Mouse (Mus musculus): ENCODE measurements around the gene Schip1. TPM values are rescaled to one million over a fixed set of nuclear protein-coding genes. Genes with fewer than 3 reads are reported as not detected.

The Schip1 gene
- polyA plus RNA-seq, 1 experiment from 2014 or later, result 39.7 TPM

DNA sequence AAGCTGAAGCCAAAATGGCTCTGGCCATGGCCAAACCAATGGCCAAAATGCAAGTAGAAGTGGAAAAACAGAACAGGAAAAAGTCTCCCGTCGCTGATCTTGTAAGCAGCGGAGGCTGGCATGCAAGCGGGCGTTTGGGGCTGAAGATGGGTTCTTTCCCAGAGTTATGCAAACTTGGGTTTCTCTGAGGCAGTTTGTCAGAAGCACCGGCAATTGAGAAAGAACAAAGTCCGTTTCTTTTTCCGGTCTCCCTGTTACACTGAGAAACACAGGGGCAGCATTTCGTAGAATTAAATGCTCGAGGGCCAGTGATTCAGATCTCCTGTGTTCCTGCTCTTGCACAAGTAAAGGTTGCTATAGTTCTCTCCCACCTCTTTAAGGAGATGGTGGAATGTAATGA, 553.1 kb downstream of the Schip1 start:
- H3K4me3 ChIP-seq, result no peak overlapping the region
- 94% methylated on average over 10 of the region's 10 CpGs for WGBS
- peaks cover 35% of the 10 kb centered on the region for H3K4me1 ChIP-seq
- peaks cover 4% of the 10 kb centered on the region; the same call in 1 of the 2 replicates for H3K27me3 ChIP-seq (ENCODE audit: low read depth, poor library complexity, severe bottlenecking)
- no peaks in the 10 kb centered on the region for H3K9me3 ChIP-seq (replicated peaks)
- no peak overlapping the region for H3K27ac ChIP-seq (replicated peaks)
- DNase-seq (ENCODE audit: low spot score), result no peak
- H3K36me3 ChIP-seq, result peaks cover 39% of the 10 kb centered on the region

DNA sequence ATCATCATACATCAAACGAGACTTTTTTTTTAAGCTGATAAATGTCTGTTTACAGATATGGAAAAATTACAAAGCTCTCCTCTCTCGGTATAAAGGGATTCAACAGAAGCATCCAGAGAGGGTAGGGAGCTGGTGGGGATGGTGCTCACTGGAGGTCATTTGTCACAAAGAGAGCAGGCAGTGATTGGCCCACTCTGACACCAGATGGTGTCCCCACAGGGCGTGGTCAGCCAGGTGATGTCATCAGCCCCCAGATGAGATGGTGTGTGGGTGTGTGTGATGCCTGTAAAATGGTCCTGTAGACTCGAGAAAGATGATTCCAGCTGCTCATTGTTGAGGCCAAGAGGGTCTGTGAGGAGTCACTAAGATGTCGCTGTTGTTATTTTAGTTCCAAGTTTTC, 554.5 kb downstream of the Schip1 start:
- WGBS, result 84% methylated on average over 5 of the region's 5 CpGs
- Histone ChIP-seq H3K4me1 (peaks cover 22% of the 10 kb centered on the region), H3K9me3 (replicated peaks) (no peaks in the 10 kb centered on the region), H3K27ac (replicated peaks) (no peak overlapping the region), H3K4me3 (no peak overlapping the region), H3K27me3 (ENCODE audit: low read depth, poor library complexity, severe bottlenecking) (peaks cover 4% of the 10 kb centered on the region; the same call in 1 of the 2 replicates), H3K36me3 (peaks cover 44% of the 10 kb centered on the region)
- DNase-seq (ENCODE audit: low spot score), result no peak

DNA sequence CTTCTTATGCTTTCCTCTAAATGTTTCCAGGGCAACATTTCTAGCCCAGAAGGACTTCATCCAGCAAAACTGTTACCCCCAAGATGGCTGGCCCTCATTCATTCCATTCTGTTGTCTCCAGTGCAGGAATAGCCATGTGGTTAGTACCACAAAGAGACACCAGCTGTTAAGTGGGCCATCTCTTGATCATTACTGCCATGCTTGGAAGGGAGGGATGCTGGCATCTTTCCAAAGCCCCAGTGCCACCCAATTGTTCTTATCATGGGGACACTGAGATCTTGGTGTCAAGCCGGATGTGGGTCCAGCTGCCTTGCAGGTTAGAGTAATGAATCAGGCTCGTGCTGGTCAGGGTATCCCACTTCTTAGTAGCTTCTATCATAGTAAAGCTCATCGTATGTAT, 557.4 kb downstream of the Schip1 start:
- 89% methylated on average over 3 of the region's 3 CpGs for WGBS
- H3K4me1 ChIP-seq, result peaks cover 8% of the 10 kb centered on the region; the same call in 1 of the 2 replicates
- no peak for DNase-seq (ENCODE audit: low spot score)
- peaks cover 4% of the 10 kb centered on the region; the same call in 1 of the 2 replicates for H3K27me3 ChIP-seq (ENCODE audit: low read depth, poor library complexity, severe bottlenecking)
- H3K4me3 ChIP-seq, result no peak overlapping the region
- no peaks in the 10 kb centered on the region for H3K9me3 ChIP-seq (replicated peaks)
- no peak overlapping the region for H3K27ac ChIP-seq (replicated peaks)
- H3K36me3 ChIP-seq, result peaks cover 61% of the 10 kb centered on the region

DNA sequence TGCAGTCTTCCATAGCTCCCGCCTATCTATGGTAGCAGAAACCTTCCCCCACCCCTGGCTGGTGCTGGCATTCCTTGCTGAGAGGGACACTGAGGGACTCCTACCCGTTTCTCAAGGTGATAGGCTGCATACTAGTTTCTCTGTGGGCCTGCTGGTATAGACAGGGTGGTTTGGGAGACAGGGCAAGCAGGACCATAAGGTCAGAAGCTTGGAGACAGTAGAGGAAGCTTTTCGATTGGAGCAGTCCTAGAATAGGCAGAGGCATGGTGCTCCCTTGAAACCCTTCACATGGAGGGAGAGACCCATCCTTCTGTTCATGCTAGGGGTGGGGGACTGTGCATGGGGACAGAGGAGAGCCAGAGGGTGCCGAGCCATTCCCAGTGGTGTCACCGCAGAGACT, 558.4 kb downstream of the Schip1 start:
- no peak for DNase-seq (ENCODE audit: low spot score)
- Histone ChIP-seq H3K4me1 (peaks cover 8% of the 10 kb centered on the region; the same call in 1 of the 2 replicates), H3K27me3 (ENCODE audit: low read depth, poor library complexity, severe bottlenecking) (peaks cover 1% of the 10 kb centered on the region; the same call in 1 of the 2 replicates), H3K36me3 (peaks cover 53% of the 10 kb centered on the region), H3K4me3 (no peak overlapping the region), H3K9me3 (replicated peaks) (no peaks in the 10 kb centered on the region), H3K27ac (replicated peaks) (no peak overlapping the region)
- 89% methylated on average over 5 of the region's 5 CpGs for WGBS

DNA sequence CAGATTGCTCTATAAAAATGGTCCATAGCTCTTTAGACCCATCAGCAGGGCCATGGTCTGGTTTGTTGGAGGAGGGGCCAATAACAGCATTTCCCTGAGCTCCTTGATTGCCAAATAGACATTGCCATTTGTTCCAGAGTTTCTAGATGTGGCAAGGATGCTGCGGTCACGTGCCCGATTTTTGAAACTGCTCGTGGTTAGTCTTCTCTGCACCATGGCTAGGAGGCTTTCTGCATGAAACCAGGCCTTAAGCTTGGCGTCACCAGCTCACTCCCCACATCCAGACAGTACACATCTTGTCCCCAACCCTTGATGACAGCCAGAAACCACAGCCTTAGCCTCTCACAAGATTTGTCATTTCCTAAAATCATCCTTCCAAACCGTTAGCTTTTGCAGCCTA, 559.9 kb downstream of the Schip1 start:
- Histone ChIP-seq H3K9me3 (replicated peaks) (no peaks in the 10 kb centered on the region), H3K27me3 (ENCODE audit: low read depth, poor library complexity, severe bottlenecking) (no peaks in the 10 kb centered on the region), H3K4me1 (peaks cover 3% of the 10 kb centered on the region; the same call in 1 of the 2 replicates), H3K36me3 (peaks cover 47% of the 10 kb centered on the region), H3K4me3 (no peak overlapping the region), H3K27ac (replicated peaks) (no peak overlapping the region)
- 90% methylated on average over 6 of the region's 6 CpGs for WGBS
- no peak for DNase-seq (ENCODE audit: low spot score)

DNA sequence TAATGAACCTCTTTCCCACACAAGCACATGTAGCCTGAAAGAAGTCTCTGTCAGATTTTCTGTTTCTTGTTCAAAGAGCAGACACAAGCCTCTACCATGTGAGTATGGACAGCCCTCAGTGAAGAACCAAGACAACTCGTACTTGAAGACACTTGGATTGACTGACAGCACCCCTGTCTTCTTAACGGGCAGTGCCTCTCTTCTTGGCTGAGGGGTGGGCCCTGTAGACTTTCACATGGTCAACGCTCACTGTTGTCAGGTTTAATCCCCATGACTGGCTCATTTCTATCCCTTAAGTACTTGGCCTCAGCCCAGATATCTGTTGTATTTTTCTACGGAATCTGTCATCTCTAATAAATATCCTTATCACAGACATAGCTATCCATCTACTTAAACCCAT, 565.7 kb downstream of the Schip1 start:
- 0 out of 2 replicates have a peak, but pooled peaks cover 6% of the 10 kb centered on the region for H3K4me1 ChIP-seq
- H3K9me3 ChIP-seq (replicated peaks), result no peaks in the 10 kb centered on the region
- WGBS, result 81% methylated on average over 4 of the region's 4 CpGs
- no peak for DNase-seq (ENCODE audit: low spot score)
- no peak overlapping the region for H3K27ac ChIP-seq (replicated peaks)
- H3K27me3 ChIP-seq (ENCODE audit: low read depth, poor library complexity, severe bottlenecking), result no peaks in the 10 kb centered on the region
- H3K4me3 ChIP-seq, result no peak overlapping the region
- peaks cover 16% of the 10 kb centered on the region for H3K36me3 ChIP-seq

DNA sequence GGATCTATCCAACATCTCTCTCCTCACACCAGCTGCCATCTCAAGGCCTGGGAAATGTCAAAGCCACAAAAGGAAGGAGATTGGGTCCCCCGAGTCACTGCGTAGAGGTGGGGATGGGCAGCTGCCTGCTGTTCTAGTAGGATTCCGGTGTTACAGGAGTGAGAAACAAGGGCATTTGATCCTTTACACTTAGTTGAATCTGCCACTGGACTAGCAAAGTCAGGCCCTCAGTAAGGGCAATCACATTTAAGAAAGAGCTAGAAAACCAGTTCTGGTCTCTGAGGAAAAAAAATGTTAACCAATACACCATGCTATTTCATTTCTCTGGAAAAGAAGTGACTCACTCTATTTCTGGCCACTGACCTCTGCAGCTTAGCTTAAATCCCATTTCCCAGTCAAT, 566.2 kb downstream of the Schip1 start:
- Histone ChIP-seq H3K27me3 (ENCODE audit: low read depth, poor library complexity, severe bottlenecking) (no peaks in the 10 kb centered on the region), H3K4me3 (no peak overlapping the region), H3K27ac (replicated peaks) (no peak overlapping the region), H3K9me3 (replicated peaks) (no peaks in the 10 kb centered on the region), H3K4me1 (0 out of 2 replicates have a peak, but pooled peaks cover 6% of the 10 kb centered on the region), H3K36me3 (peaks cover 10% of the 10 kb centered on the region)
- no peak for DNase-seq (ENCODE audit: low spot score)
- 72% methylated on average over 3 of the region's 3 CpGs for WGBS

DNA sequence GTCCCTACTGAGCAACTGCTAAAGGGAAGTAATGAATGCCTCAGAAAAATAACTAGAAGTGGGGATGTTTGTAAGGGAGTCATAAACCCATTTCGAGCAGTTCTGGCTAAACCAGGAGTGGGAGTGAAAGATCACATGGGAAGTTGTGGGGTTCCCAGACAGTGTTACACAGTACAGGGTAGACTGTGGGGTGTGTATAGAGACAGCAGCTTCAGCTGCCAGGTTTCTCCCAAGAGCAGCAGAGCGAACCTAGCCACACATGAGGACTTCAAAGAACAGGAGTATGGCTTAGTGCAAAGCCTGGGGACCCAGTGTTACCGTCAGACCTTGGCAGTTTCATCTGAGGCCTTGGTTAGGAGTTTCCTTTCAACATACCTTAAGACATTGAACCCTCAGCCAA, 568.1 kb downstream of the Schip1 start:
- H3K4me1 ChIP-seq, result peaks cover 9% of the 10 kb centered on the region
- no peaks in the 10 kb centered on the region for H3K27me3 ChIP-seq (ENCODE audit: low read depth, poor library complexity, severe bottlenecking)
- no peaks in the 10 kb centered on the region for H3K36me3 ChIP-seq
- DNase-seq (ENCODE audit: low spot score), result no peak
- no peaks in the 10 kb centered on the region for H3K9me3 ChIP-seq (replicated peaks)
- no peak overlapping the region for H3K27ac ChIP-seq (replicated peaks)
- no peak overlapping the region for H3K4me3 ChIP-seq
- WGBS, result 87% methylated on average over 3 of the region's 3 CpGs

DNA sequence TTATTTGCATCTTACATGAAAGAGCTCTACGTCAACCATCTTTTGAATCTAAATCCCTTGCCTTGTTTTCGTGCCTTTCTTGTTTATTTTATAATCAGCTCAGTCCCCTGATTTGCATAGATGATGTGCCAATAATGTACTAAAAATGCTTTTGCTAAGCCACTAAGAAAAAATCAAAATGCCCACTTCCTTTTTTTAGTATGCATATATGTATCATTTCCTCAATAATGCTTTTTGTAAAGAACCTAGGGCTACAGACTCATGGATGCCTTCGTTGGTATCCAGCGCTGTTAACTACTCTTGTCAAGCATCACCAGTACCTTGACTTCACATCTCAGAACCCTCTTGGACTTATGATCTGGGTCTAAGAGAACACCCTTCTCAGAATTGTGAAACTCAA, 569.0 kb downstream of the Schip1 start:
- H3K9me3 ChIP-seq (replicated peaks), result no peaks in the 10 kb centered on the region
- no peak overlapping the region for H3K27ac ChIP-seq (replicated peaks)
- DNase-seq (ENCODE audit: low spot score), result no peak
- no peaks in the 10 kb centered on the region for H3K36me3 ChIP-seq
- H3K4me3 ChIP-seq, result no peak overlapping the region
- H3K4me1 ChIP-seq, result peaks cover 17% of the 10 kb centered on the region
- 92% methylated on average over 4 of the region's 4 CpGs for WGBS
- H3K27me3 ChIP-seq (ENCODE audit: low read depth, poor library complexity, severe bottlenecking), result no peaks in the 10 kb centered on the region

DNA sequence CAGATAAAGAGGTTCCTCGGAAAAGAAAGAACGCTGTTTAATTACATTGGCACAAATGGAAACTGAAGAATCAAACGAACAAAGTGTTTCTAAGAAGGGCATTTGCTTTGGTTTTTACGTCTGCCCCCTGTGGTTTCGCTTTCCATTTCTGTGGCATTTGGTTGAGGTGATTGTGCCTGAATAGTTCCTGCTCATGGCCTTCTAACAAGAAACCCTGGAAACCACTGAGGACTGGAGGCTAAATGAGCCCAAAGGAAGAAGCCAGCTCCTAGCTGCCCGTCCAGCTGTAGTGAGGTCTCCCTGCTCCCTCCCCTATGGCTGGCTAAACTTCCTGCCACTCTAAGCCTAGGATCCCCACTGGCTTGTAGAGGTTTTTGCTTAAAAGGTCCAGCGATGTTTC, 573.4 kb downstream of the Schip1 start:
- no peaks in the 10 kb centered on the region for H3K27me3 ChIP-seq (ENCODE audit: low read depth, poor library complexity, severe bottlenecking)
- H3K36me3 ChIP-seq, result no peaks in the 10 kb centered on the region
- H3K9me3 ChIP-seq (replicated peaks), result no peaks in the 10 kb centered on the region
- 20% methylated on average over 7 of the region's 7 CpGs for WGBS
- DNase-seq (ENCODE audit: low spot score), result no peak
- H3K27ac ChIP-seq (replicated peaks), result no peak overlapping the region
- no peak overlapping the region for H3K4me3 ChIP-seq
- peaks cover 11% of the 10 kb centered on the region for H3K4me1 ChIP-seq

DNA sequence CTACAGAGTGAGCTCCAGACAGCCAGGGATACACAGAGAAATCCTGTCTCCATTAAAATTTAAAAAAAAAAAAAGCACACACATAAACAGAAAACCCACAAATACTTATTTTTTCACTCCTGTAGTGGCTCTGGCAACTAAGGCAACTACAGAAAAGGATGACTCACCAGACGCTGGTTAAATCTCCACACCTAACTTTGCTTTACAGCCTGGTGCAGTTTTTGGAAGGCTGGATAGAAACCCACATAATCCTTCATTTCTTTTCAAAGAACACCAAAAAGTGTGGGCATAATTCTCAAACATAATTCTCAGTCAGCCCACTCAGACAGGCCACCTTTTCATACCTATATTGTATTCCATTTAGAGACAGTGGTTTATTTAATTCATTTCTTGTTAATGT, 574.1 kb downstream of the Schip1 start:
- Histone ChIP-seq H3K27ac (replicated peaks) (no peak overlapping the region), H3K4me3 (no peak overlapping the region), H3K9me3 (replicated peaks) (no peaks in the 10 kb centered on the region), H3K27me3 (ENCODE audit: low read depth, poor library complexity, severe bottlenecking) (no peaks in the 10 kb centered on the region), H3K4me1 (peaks cover 11% of the 10 kb centered on the region), H3K36me3 (no peaks in the 10 kb centered on the region)
- DNase-seq (ENCODE audit: low spot score), result no peak
- WGBS, result 93% methylated on average over 1 of the region's 1 CpGs

DNA sequence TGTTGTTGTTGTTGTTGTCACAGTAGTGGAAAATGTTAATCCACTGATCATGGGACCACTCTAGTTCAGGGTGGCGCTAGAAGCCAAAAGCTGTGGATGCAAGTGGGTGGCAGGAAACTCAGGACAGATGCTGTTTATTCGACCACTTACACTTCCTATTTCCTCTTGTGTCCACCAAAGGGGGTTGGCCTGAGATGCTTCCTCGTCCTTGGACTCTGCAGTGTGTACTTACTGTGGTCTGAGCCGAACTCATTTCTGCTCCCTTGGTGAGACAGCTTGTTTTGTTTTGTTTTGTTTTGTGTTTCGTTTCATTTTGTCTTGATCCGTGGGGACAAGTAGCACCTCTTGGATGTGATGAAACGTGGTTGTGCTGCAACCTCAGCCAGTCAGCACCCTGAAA, 578.3 kb downstream of the Schip1 start:
- no peak overlapping the region for H3K4me3 ChIP-seq
- no peak for DNase-seq (ENCODE audit: low spot score)
- H3K36me3 ChIP-seq, result no peaks in the 10 kb centered on the region
- H3K4me1 ChIP-seq, result peaks cover 6% of the 10 kb centered on the region
- no peaks in the 10 kb centered on the region for H3K9me3 ChIP-seq (replicated peaks)
- 91% methylated on average over 7 of the region's 7 CpGs for WGBS
- H3K27ac ChIP-seq (replicated peaks), result no peak overlapping the region
- no peaks in the 10 kb centered on the region for H3K27me3 ChIP-seq (ENCODE audit: low read depth, poor library complexity, severe bottlenecking)

DNA sequence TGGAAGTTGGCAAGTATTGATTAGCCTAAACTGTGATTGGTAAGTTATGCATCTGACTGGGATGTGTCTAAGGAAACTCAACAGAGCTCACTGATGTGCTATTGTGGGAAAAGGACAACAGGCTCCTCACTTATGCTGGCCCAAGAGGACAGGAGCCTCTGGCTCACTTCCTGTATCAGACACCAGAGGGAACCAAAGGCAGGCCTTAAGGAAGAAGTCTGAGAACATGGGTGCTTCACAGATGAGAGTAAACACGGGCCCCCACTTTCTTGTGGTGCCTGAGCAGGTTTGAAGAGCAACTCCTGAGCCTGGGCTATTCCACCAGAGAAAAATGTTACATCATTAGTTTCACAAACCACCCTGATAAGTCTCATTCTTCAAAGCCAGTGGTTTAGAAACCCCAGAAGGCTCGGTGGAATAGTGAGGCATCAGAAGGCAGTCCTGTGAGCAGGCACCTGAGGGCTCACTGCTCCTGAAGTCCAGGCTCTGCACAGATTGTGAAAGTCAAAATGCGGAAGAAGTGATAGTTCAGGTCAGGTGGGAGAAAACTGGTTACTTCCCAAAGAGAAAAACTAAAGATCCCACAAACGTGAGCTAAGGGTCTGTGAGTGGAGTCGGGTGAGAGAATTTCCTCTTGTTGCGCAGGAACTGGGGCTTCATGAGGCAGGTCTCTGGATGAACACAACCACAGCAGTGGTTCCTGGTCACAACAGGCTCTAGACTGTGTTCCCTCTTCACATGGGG, 582.0 kb downstream of the Schip1 start:
- Histone ChIP-seq H3K4me3 (no peak overlapping the region), H3K9me3 (replicated peaks) (no peaks in the 10 kb centered on the region), H3K4me1 (no peaks in the 10 kb centered on the region), H3K27me3 (ENCODE audit: low read depth, poor library complexity, severe bottlenecking) (no peaks in the 10 kb centered on the region), H3K27ac (replicated peaks) (no peak overlapping the region), H3K36me3 (no peaks in the 10 kb centered on the region)
- WGBS, result 88% methylated on average over 6 of the region's 6 CpGs
- DNase-seq (ENCODE audit: low spot score), result no peak
